ENCODE assay signal across 21 mouse cellular contexts in genomic region chr6:84102002-84102401, GRCm38 (mm10).
DNase-seq lines count a peak whose midpoint lies in the region; ATAC-seq lines count a peak whose summit lies in the region.
"Had no signal": no experiment of that assay in that cellular context is flagged by ENCODE, and none has a peak within 500 bp of the region (broad histone marks: within the 10 kb centered on the region; RNA-seq: fewer than 3 reads in every experiment).

No protein-coding gene starts in this region.

- peaks cover 29% of the 10 kb centered on the region for H3K4me1 ChIP-seq in kidney, embryonic 15.5 days
- peaks cover 96% of the 10 kb centered on the region for H3K4me1 ChIP-seq in limb, embryonic 10.5 days
- peaks cover 32% of the 10 kb centered on the region for H3K4me1 ChIP-seq in neural tube, embryonic 12.5 days

- H3K9me3 ChIP-seq in kidney, embryonic 15.5 days (replicated peaks) = no peaks in the 10 kb centered on the region
- no peaks in the 10 kb centered on the region for H3K9me3 ChIP-seq in limb, embryonic 10.5 days (replicated peaks)
- no peaks in the 10 kb centered on the region for H3K9me3 ChIP-seq in neural tube, embryonic 12.5 days
- H3K9me3 ChIP-seq: forebrain, embryonic 15.5 days; heart, embryonic 12.5 days; hindbrain, embryonic 12.5 days; midbrain, embryonic 13.5 days had no signal

- H3K27me3 ChIP-seq in kidney, embryonic 15.5 days = peaks cover 94% of the 10 kb centered on the region
- H3K27me3 ChIP-seq in limb, embryonic 10.5 days (ENCODE audit: low read depth, poor library complexity, severe bottlenecking) = peaks cover 8% of the 10 kb centered on the region; the same call in 1 of the 2 replicates
- H3K27me3 ChIP-seq in neural tube, embryonic 12.5 days (replicated peaks) = peaks cover 25% of the 10 kb centered on the region

- H3K27ac ChIP-seq in kidney, embryonic 15.5 days = no peak overlapping the region
- H3K27ac ChIP-seq in limb, embryonic 10.5 days = peak overlapping the region; percentile 93
- no peak overlapping the region for H3K27ac ChIP-seq in neural tube, embryonic 12.5 days
- H3K27ac ChIP-seq: forebrain, embryonic 15.5 days; hindbrain, embryonic 12.5 days; liver, embryonic 14.5 days; midbrain, embryonic 13.5 days had no signal

- H3K4me3 ChIP-seq in kidney, embryonic 15.5 days (replicated peaks) = no peak overlapping the region
- 0 out of 2 replicates have a peak overlapping the region, but pooled peaks have one; percentile 20 for H3K4me3 ChIP-seq in limb, embryonic 10.5 days
- no peak overlapping the region for H3K4me3 ChIP-seq in neural tube, embryonic 12.5 days
- H3K4me3 ChIP-seq: forebrain, embryonic 15.5 days; heart, embryonic 12.5 days; hindbrain, embryonic 12.5 days; midbrain, embryonic 13.5 days had no signal

- H3K4me2 ChIP-seq in kidney, embryonic 15.5 days = peak overlapping the region; percentile 36
- H3K4me2 ChIP-seq in neural tube, embryonic 12.5 days (replicated peaks) = 0 out of 2 replicates have a peak overlapping the region, but pooled peaks have one; percentile 16
- H3K4me2 ChIP-seq: forebrain, embryonic 15.5 days; heart, embryonic 12.5 days; hindbrain, embryonic 12.5 days; midbrain, embryonic 13.5 days had no signal

- no peak for DNase-seq in kidney, adult 9 months
- peak; percentile 78 for DNase-seq in forelimb bud, embryonic 11.5 days (ENCODE audit: low read depth, low spot score)
- peak; percentile 73 for DNase-seq in limb, embryonic 10.5 days (ENCODE audit: low spot score)
- DNase-seq in layer of hippocampus, adult 18-20 months (ENCODE audit: low spot score in 2 of 2) = no peak
- no peak for DNase-seq in left cerebral cortex, postnatal 36 days (ENCODE audit: low spot score in 2 of 2)
- DNase-seq in frontal cortex, adult 2 months (ENCODE audit: extremely low spot score in 1 of 2, low spot score in 1 of 2) = no peak
- DNase-seq: adrenal gland, postnatal 36 days; B cell, adult 2 months; cerebellum, adult 18-20 months; cerebellum, postnatal 25 days; heart, postnatal 14 days; kidney, adult 11 months; left cerebral cortex, postnatal 4 days; right cerebral cortex, postnatal 25 days had no signal

- WGBS in kidney, embryonic 15.5 days = 17% methylated on average over 15 of the region's 15 CpGs
- 27% methylated on average over 15 of the region's 15 CpGs for WGBS in limb, embryonic 10.5 days
- WGBS in neural tube, embryonic 12.5 days = 28% methylated on average over 15 of the region's 15 CpGs

- ATAC-seq in kidney, embryonic 15.5 days (replicated peaks; ENCODE audit: low FRiP score) = no peak
- no peak for ATAC-seq in neural tube, embryonic 12.5 days (ENCODE audit: low FRiP score, low read depth)
- ATAC-seq: forebrain, embryonic 15.5 days; midbrain, embryonic 13.5 days had no signal

- no peaks in the 10 kb centered on the region for H3K36me3 ChIP-seq in kidney, embryonic 15.5 days
- no peaks in the 10 kb centered on the region for H3K36me3 ChIP-seq in limb, embryonic 10.5 days
- no peaks in the 10 kb centered on the region for H3K36me3 ChIP-seq in neural tube, embryonic 12.5 days
- H3K36me3 ChIP-seq: forebrain, embryonic 15.5 days; hindbrain, embryonic 12.5 days; midbrain, embryonic 13.5 days had no signal

- intact Hi-C loops in left cerebral cortex, postnatal 36 days (cut with DNase I) = no loop called here

- no peak overlapping the region for H3K9ac ChIP-seq in kidney, embryonic 15.5 days
- no peak overlapping the region for H3K9ac ChIP-seq in neural tube, embryonic 12.5 days
- H3K9ac ChIP-seq: forebrain, embryonic 15.5 days; heart, embryonic 12.5 days; hindbrain, embryonic 12.5 days; liver, embryonic 14.5 days; midbrain, embryonic 13.5 days had no signal

Comparison
In these comparisons a context has a peak if more than half of its experiments do, and no peak if none do; other contexts are left out.
1. DNase-seq: peak in forelimb bud, embryonic 11.5 days (single experiment) and limb, embryonic 10.5 days (single experiment); none in kidney, adult 9 months (single experiment), layer of hippocampus, adult 18-20 months (0 of 2), left cerebral cortex, postnatal 36 days (0 of 2) and frontal cortex, adult 2 months (0 of 2).